Mouse (Mus musculus) cerebellum, adult 2 months (tissue): ENCODE results near the gene Kcna7. TPM values are rescaled to one million over a fixed set of nuclear protein-coding genes. Genes with fewer than 3 reads are reported as not detected.

Experiments used
- DNase-seq, 2 experiments: peaks; one replicate each; pipeline ENCODE4 v3.0.0; 2021
- H3K27ac ChIP-seq: fragments of 200-500 bp; 2 replicates; pipeline ENCODE4 v1.5.1; 2012; ENCODE audit warnings: low read length, control low read depth, inconsistent platforms; ENCODE audit not compliant: insufficient read depth
- H3K27me3 ChIP-seq: fragments of 200-500 bp; 2 replicates; pipeline ENCODE4 v1.6.1; 2012; ENCODE audit warnings: inconsistent platforms, mild to moderate bottlenecking, low read length, moderate library complexity; ENCODE audit not compliant: control insufficient read depth, insufficient read depth
- H3K4me1 ChIP-seq: fragments of 200-500 bp; 2 replicates; pipeline ENCODE4 v1.6.1; 2011; ENCODE audit warnings: low read length; ENCODE audit not compliant: control insufficient read depth, insufficient read depth
- H3K4me3 ChIP-seq: fragments of 200-500 bp; replicated peaks from 2 replicates; pipeline ENCODE3; 2011; ENCODE audit warnings: mild to moderate bottlenecking, low read depth, low read length, control low read depth; ENCODE audit not compliant: insufficient read depth
- CTCF ChIP-seq: fragments of 200-500 bp; IDR thresholded peaks from 2 replicates; pipeline ENCODE4 v1.5.1; 2011; ENCODE audit warnings: low read depth, mild to moderate bottlenecking, control low read depth, low read length, moderate library complexity, borderline replicate concordance; ENCODE audit not compliant: insufficient read depth
- POLR2A ChIP-seq: fragments of 200-500 bp; IDR thresholded peaks from 2 replicates; pipeline ENCODE4 v1.6.1; 2011; ENCODE audit warnings: low read length, control low read depth, borderline replicate concordance; ENCODE audit not compliant: insufficient read depth
- WGBS: fragments of 180-500 bp; shearing (Covaris S2); methylation state at CpG from one replicate; pipeline ENCODE4 v1.1.7; 2018; 5-methylcytosine and 5-hydroxymethylcytosine counted together
- polyA plus RNA-seq: library from polyadenylated mRNA; depleted of rRNA; stranded (reverse); fragments of >200 nt; gene quantifications from 2 replicates; pipeline ENCODE4 v1.2.3, GENCODE M21; 2012

Gene Kcna7
- polyA plus RNA-seq, 1 experiment = not detected

DNA sequence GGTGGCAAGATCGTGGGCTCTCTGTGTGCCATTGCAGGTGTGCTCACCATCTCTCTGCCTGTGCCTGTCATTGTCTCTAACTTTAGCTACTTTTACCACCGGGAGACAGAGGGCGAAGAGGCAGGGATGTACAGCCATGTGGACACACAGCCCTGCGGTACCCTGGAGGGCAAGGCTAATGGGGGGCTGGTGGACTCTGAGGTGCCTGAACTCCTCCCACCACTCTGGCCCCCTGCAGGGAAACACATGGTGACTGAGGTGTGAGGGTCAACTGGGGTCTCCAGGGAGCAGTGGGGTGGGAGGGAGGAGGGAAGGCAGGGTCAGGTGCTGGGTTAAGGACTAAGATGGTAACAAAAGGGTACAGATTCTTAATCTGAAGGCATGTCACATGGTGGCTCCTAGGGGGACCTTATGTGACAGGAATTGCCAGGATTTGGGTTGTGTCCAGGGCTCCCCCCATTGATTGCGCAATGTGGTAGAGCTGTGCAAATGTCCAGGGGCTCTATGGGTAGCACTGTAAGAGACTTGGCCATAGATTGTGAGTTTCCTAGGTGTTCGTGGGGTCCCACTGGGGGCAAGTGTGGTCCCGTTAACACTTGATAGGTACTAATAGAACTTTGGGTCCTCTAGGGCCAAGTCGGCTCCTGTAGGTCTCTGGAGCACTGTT is 4.2 kb downstream of the Kcna7 start:
- Histone ChIP-seq H3K27ac (no peak overlapping the region), H3K27me3 (peaks cover 6% of the 10 kb centered on the region; the same call in 1 of the 2 replicates), H3K4me3 (no peak overlapping the region), H3K4me1 (no peaks in the 10 kb centered on the region; the same call in 1 of the 2 replicates)
- WGBS = 83% methylated on average over 8 of the region's 8 CpGs
- TF ChIP-seq CTCF = no peak
- TF ChIP-seq POLR2A = no peak
- DNase-seq = no peak

DNA sequence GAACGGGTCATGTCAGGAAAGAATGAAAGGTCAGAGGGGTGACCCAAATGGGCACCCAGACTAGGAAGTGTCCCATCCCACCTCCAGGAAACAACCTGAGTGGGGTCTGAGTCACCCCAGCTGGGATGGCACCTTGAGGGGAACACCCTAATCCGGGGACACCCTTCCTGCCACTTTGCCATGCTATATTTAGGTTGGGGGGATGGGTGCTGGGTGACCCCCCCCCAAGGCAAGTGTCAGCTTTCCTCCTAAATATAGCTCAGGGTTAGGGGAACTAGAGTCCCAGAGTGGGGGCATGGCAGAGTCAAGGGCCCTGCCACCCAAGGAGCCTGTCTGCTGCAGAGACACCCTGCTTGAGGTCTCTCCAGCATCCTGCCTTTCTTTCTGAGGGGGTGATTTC is 7.0 kb downstream of the Kcna7 start:
- Histone ChIP-seq H3K4me1 (no peaks in the 10 kb centered on the region), H3K27me3 (no peaks in the 10 kb centered on the region; the same call in 1 of the 2 replicates), H3K27ac (no peak overlapping the region), H3K4me3 (no peak overlapping the region)
- DNase-seq = no peak
- TF ChIP-seq POLR2A (no peak), CTCF (no peak)
- 91% methylated on average over 2 of the region's 2 CpGs for WGBS

DNA sequence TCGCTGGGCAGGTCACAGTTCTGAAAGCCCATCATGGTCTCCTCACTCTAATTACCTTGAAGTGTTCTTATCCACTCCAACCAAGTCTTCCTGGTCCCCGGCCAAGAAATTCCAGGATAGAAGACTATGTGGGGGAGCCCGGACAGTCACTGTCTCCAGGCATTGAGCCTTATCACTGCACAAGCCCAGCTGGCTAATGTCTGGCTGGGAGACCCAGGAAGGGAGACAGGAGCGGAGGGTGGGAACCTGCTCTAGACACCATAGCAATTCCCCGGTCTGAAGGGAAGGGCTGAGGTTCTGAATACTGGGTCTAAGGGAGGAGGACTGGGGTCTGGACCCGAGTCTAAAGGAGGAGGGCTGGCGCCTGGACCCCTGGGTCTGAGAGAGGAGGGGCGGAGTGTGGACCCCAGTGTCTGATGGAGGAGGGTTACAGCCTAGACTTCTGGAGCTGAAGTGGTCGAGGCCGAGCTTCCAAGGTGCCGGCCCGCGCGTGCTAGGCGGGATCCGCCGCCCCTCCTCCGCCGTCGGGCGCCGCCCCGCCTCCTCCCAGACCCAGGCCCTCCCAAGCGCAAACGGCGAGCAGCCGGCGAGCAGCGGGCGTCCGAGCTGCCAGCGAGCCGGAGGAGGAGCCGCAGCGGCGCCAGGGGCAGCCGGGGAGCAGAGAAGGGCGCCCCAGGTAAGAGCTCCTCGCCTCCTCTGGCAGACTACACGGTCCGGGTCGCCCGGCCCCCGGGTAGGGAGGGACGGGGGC is 7.8 kb downstream of the Kcna7 start, which contains the start of gene Ntf5:
Gene Ntf5, plus strand, starts transcription at position 583 of the 751 bp plus-strand sequence.
- Histone ChIP-seq H3K27me3 (no peaks in the 10 kb centered on the region; the same call in 1 of the 2 replicates), H3K4me1 (no peaks in the 10 kb centered on the region), H3K4me3 (no peak within 1 kb of the TSS), H3K27ac (no peak within 1 kb of the TSS)
- TF ChIP-seq POLR2A = no peak
- TF ChIP-seq CTCF = no peak
- WGBS = 4% methylated on average over 44 of the region's 45 CpGs
- DNase-seq = no peak

DNA sequence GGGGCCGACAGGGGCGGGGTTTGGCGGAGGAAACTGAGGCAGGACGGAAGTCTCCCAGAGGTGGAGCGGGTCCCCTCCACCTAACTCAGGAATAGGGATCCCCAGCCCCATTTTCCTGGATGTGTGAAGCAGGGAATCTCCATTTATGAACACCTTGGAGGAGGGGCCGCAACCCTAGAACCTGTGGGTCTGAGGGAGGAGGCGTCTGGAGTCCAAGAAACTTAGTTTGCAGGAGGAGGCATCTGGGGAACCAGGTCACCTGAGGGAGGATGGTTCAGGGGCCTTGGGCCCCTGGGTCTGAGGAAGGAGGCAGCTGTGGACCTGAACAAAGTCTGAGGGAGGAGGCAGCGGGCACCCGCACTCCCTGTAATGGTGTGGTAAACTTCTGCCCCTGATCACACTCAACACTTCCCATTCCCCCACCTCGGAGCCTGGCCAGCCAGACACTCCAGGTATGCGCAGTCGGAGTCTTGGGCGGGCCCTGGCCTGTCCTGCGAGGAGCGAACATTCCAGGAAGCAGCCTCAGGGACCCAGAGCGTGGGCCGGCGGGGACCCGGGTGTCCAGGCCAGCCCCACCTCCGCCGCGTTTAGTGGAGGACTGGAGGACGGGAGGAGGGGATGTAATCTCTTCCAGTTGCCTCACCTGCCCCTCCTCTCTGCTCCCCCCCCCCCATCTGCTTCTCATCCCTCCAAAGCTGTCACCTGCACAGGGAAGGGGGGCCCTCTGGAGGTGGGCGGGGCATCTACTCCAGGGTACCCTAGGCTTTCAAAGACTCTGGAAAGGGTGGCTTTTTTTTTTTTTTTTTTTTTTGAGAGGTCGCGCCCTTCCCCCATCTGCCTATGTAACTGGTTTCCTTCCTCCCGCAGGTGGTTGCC is 8.6 kb downstream of the Kcna7 start:
- no peak for TF ChIP-seq CTCF
- no peak for TF ChIP-seq POLR2A
- 3% methylated on average over 26 of the region's 27 CpGs for WGBS

DNA sequence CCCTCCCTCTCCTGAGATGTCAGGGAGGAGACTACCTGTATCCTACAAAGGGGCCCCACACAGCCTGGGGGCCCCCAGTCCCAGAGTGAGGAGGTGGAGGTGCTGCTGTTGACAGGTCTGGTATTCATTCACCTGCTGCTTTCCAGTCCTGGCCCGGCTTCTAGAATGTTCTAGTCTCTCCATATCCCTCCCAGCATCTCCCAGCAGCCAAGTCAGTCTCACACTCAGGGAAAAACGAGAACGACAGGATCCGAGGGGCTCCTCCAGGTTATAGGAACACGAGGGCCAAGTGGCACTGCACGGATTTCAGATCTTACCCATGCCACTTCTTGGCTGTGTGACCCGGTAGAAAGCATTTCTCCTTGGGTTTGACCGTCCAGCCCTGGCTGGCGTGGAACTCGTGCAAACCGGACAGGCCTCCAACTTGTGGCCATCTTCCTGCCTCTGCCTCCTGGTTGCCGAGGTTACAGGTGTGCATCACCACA is 9.3 kb downstream of the Kcna7 start:
- no peak for DNase-seq
- Histone ChIP-seq H3K4me1 (no peaks in the 10 kb centered on the region), H3K4me3 (no peak overlapping the region), H3K27ac (no peak overlapping the region), H3K27me3 (no peaks in the 10 kb centered on the region; the same call in 1 of the 2 replicates)
- no peak for TF ChIP-seq CTCF
- WGBS = 46% methylated on average over 12 of the region's 12 CpGs

More for the DNA sequence above, 8.6 kb downstream of the Kcna7 start:
- no peaks in the 10 kb centered on the region for H3K4me1 ChIP-seq
- no peak overlapping the region for H3K4me3 ChIP-seq
- no peak overlapping the region for H3K27ac ChIP-seq
- no peaks in the 10 kb centered on the region; the same call in 1 of the 2 replicates for H3K27me3 ChIP-seq
- DNase-seq = no peak

DNA sequence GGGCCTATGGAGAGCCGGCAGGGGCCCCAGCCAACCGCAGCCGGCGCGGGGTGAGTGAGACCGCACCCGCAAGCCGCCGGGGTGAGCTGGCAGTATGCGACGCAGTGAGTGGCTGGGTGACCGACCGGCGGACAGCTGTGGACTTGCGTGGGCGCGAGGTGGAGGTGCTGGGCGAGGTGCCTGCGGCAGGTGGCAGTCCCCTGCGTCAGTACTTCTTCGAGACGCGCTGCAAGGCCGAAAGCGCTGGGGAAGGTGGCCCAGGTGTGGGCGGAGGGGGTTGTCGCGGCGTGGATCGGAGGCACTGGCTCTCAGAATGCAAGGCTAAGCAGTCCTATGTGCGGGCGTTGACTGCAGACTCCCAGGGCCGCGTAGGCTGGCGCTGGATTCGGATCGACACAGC is 10.2 kb downstream of the Kcna7 start:
- no peaks in the 10 kb centered on the region; the same call in 1 of the 2 replicates for H3K27me3 ChIP-seq
- TF ChIP-seq CTCF (no peak), POLR2A (no peak)
- no peaks in the 10 kb centered on the region for H3K4me1 ChIP-seq
- 11% methylated on average over 37 of the region's 37 CpGs for WGBS
- H3K27ac ChIP-seq = no peak overlapping the region
- H3K4me3 ChIP-seq = peak overlapping the region; percentile 39
- no peak for DNase-seq

DNA sequence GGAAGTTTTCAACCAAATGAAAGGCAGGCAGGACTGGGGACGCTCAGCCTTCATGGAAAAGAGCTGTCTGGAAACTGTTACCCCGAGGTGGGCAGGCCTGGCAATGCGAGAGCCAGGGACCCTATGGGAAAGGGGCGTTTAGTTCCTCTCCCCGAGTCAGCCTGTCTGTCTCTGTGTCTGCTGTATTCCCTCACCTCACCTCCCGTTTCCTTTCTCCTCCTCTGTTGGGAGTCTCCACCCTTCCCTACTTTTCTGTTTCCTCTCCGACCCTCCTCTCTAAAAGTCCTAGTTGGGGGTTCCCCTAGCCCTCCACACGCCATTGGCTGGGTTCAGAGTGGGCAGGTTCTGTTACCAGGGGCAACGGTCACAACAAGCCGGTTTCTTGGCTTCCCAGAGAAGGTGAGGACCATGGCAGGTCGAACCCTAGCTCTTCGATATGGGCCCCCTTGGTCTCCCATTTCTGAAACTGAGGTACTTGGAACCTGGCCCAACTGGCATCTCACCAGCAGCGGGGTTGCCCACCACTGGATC is 12.6 kb downstream of the Kcna7 start:
- H3K27ac ChIP-seq = no peak overlapping the region
- WGBS = 8% methylated on average over 13 of the region's 13 CpGs
- TF ChIP-seq POLR2A = no peak
- no peak for TF ChIP-seq CTCF
- DNase-seq = no peak
- H3K4me1 ChIP-seq = no peaks in the 10 kb centered on the region
- H3K27me3 ChIP-seq = no peaks in the 10 kb centered on the region; the same call in 1 of the 2 replicates
- H3K4me3 ChIP-seq = no peak overlapping the region
